22 mouse cellular contexts compared by ENCODE assay signal in genomic region chr2:53022982-53023381, GRCm38 (mm10).
DNase-seq lines count a peak whose midpoint lies in the region.
"Had no signal": no experiment of that assay in that cellular context is flagged by ENCODE, and none has a peak within 500 bp of the region (broad histone marks: within the 10 kb centered on the region; RNA-seq: fewer than 3 reads in every experiment).

No protein-coding gene starts in this region.

- intact Hi-C loops in heart, postnatal 10 days (cut with DNase I), result no loop called here

- 90% methylated on average over 3 of the region's 3 CpGs for WGBS in heart, embryonic 10.5 days

- no peaks in the 10 kb centered on the region for H3K4me1 ChIP-seq in heart, embryonic 10.5 days
- H3K4me1 ChIP-seq: embryonic facial prominence, embryonic 10.5 days; embryonic facial prominence, embryonic 12.5 days had no signal

- no peaks in the 10 kb centered on the region for H3K9me3 ChIP-seq in heart, embryonic 10.5 days
- H3K9me3 ChIP-seq: embryonic facial prominence, embryonic 10.5 days; forebrain, embryonic 13.5 days; forebrain, embryonic 15.5 days; G1E had no signal

- H3K27me3 ChIP-seq in heart, embryonic 10.5 days (ENCODE audit: insufficient read depth, poor library complexity, severe bottlenecking), result no peaks in the 10 kb centered on the region
- H3K27me3 ChIP-seq: CH12.LX; embryonic facial prominence, embryonic 12.5 days; forebrain, embryonic 13.5 days; forebrain, embryonic 15.5 days; Patski had no signal

- H3K27ac ChIP-seq in heart, embryonic 10.5 days, result no peak overlapping the region
- H3K27ac ChIP-seq: embryonic facial prominence, embryonic 10.5 days; embryonic facial prominence, embryonic 12.5 days; forebrain, embryonic 13.5 days; forebrain, embryonic 15.5 days had no signal

- no peaks in the 10 kb centered on the region for H3K36me3 ChIP-seq in heart, embryonic 10.5 days
- H3K36me3 ChIP-seq: embryonic facial prominence, embryonic 12.5 days; forebrain, embryonic 15.5 days; G1E had no signal

- H3K4me3 ChIP-seq in heart, embryonic 10.5 days, result no peak overlapping the region
- H3K4me3 ChIP-seq: embryonic facial prominence, embryonic 10.5 days; embryonic facial prominence, embryonic 12.5 days; forebrain, embryonic 13.5 days; forebrain, embryonic 15.5 days had no signal

- peak; percentile 18 for DNase-seq in adrenal gland, postnatal 10 days
- DNase-seq in adrenal gland, postnatal 4 days (ENCODE audit: low spot score in 2 of 2), result no peak
- peak; percentile 36 for DNase-seq in heart, adult 8-10 months (ENCODE audit: low spot score)
- no peak for DNase-seq in heart, postnatal 4 days
- peak; percentile 9 to 23 for DNase-seq in heart, postnatal 10 days
- DNase-seq in heart, embryonic 10.5 days (ENCODE audit: low spot score), result no peak
- DNase-seq: adrenal gland, adult 8-10 months; adrenal gland, postnatal 25 days; B cell, adult 2 months; cerebellum, adult 11-12 months; cerebellum, adult 2 months; cerebellum, adult 9-10 months; cerebellum, postnatal 10 days; cerebellum, postnatal 25 days; forebrain, postnatal 0 days had no signal

Comparison
In these comparisons a context has a peak if more than half of its experiments do, and no peak if none do; other contexts are left out.
1. DNase-seq: peak in adrenal gland, postnatal 10 days (single experiment), heart, adult 8-10 months (single experiment) and heart, postnatal 10 days (2 of 2); none in adrenal gland, postnatal 4 days (0 of 2), heart, postnatal 4 days (single experiment) and heart, embryonic 10.5 days (single experiment).